Mouse (Mus musculus): Measurements from ENCODE around the gene Arhgap20.

DNA sequence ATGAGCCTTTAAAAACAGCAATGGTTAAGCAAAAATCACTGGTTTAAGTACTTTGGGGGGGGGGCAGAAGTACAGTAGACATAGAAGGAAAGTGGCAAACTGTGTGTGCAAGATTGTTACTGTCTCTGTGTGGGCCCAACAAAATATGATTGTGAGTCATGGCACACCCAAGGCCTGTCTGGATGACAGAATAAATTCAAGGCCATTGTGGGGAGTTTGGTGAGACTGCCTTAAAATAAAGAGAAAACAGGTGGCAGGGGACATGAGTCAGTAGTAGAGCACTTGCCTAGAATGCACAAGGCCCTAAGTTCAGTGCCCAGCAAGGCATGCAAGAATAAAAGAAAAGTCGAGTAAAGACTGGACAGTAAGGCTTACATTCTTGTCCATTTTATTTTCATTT lies 47.8 kb downstream of the Arhgap20 start:
- TF ChIP-seq GATA1 (IDR thresholded peaks at IDR 0.05; ENCODE audit: low read length) (no peak), TAL1 (IDR thresholded peaks at IDR 0.05; ENCODE audit: low read length) (no peak)

Measured in erythroblast, embryonic 14.5 days (primary cell).